Mouse (Mus musculus) left cerebral cortex, adult 2 months (tissue): ENCODE measurements around the gene Bcl2l10. TPM values are rescaled to one million over a fixed set of nuclear protein-coding genes. Genes with fewer than 3 reads are reported as not detected.

Source experiments
- DNase-seq, 2 experiments: peaks; one replicate each; pipeline ENCODE4 v3.0.0; 2021 to 2022; ENCODE audit warnings: low spot score in 2 of 2, mixed read lengths in 1 of 2; ENCODE audit errors: extremely low spot score in 1 of 2
- H3K27ac ChIP-seq: fragments of 200-600 bp; 2 replicates; pipeline ENCODE4 v1.8.1; 2022
- H3K4me3 ChIP-seq: fragments of 200-600 bp; 2 replicates; pipeline ENCODE4 v1.8.1; 2022
- CTCF ChIP-seq: fragments of 200-600 bp; IDR thresholded peaks from 2 replicates; pipeline ENCODE4 v1.8.1; 2022; ENCODE audit warnings: antibody characterized with exemption, mild to moderate bottlenecking, moderate library complexity
- intact Hi-C: fragments of 180-260 bp; cut with DNase I; formaldehyde crosslinking; loops from one replicate; pipeline ENCODE4 v1.15.1; 2025
- long read RNA-seq, 2 experiments: library from polyadenylated mRNA; stranded (forward); transcript quantifications; one replicate each; pipeline ENCODE4 v2.0.0; 2021; ENCODE audit warnings: borderline mapping rate in 2 of 2
- total RNA-seq, 2 experiments: library from RNA; stranded (reverse); gene quantifications; 2 replicates each; pipeline ENCODE4 v1.2.3; 2021

The Bcl2l10 gene
- total RNA-seq: not detected
- long read RNA-seq, experiment 1: 0 reads
- long read RNA-seq, experiment 2: 0 reads

GRCm38 (mm10) chr9:75347458-75347857 is at the start of gene Bcl2l10:
Bcl2l10 (plus strand) TSS chr9:75347758.
- no peak within 1 kb of the TSS for H3K4me3 ChIP-seq
- intact Hi-C loops: no loop called here
- no peak for TF ChIP-seq CTCF
- no peak for DNase-seq
- no peak within 1 kb of the TSS for H3K27ac ChIP-seq

GRCm38 (mm10) chr9:75299342-75299741 is 48.2 kb upstream of the Bcl2l10 start:
- H3K4me3 ChIP-seq: no peak overlapping the region
- no peak overlapping the region for H3K27ac ChIP-seq
- TF ChIP-seq CTCF: peak; percentile 58
- intact Hi-C loops: no loop called here
- DNase-seq: no peak

GRCm38 (mm10) chr9:75303033-75303432 is 44.5 kb upstream of the Bcl2l10 start:
- TF ChIP-seq CTCF: no peak
- intact Hi-C loops: no loop called here
- no peak overlapping the region for H3K27ac ChIP-seq
- H3K4me3 ChIP-seq: no peak overlapping the region
- DNase-seq: no peak

GRCm38 (mm10) chr9:75303701-75304261 is 43.8 kb upstream of the Bcl2l10 start:
- no peak for DNase-seq
- no peak for TF ChIP-seq CTCF
- Histone ChIP-seq H3K27ac (no peak overlapping the region), H3K4me3 (no peak overlapping the region)
- intact Hi-C loops: no loop called here

GRCm38 (mm10) chr9:75304286-75304685 is 43.3 kb upstream of the Bcl2l10 start:
- H3K4me3 ChIP-seq: no peak overlapping the region
- DNase-seq: no peak
- no peak for TF ChIP-seq CTCF
- intact Hi-C loops: no loop called here
- no peak overlapping the region for H3K27ac ChIP-seq

- no peak for TF ChIP-seq CTCF
- DNase-seq: no peak
- intact Hi-C loops: no loop called here
- no peak within 1 kb of the TSS for H3K4me3 ChIP-seq
- no peak within 1 kb of the TSS for H3K27ac ChIP-seq
Observed at GRCm38 (mm10) chr9:75306126-75306898, 41.2 kb upstream of the Bcl2l10 start, which contains the start of gene Gnb5. Gnb5 (plus strand) TSS chr9:75306288.

GRCm38 (mm10) chr9:75307015-75307414 is 40.5 kb upstream of the Bcl2l10 start:
- TF ChIP-seq CTCF: no peak
- intact Hi-C loops: no loop called here
- Histone ChIP-seq H3K4me3 (no peak overlapping the region), H3K27ac (no peak overlapping the region)
- DNase-seq: no peak

- Histone ChIP-seq H3K27ac (no peak overlapping the region), H3K4me3 (no peak overlapping the region)
- DNase-seq: no peak
- TF ChIP-seq CTCF: no peak
- intact Hi-C loops: no loop called here
Observed at GRCm38 (mm10) chr9:75308621-75309020, 38.9 kb upstream of the Bcl2l10 start.

GRCm38 (mm10) chr9:75312008-75312407 is 35.5 kb upstream of the Bcl2l10 start:
- H3K4me3 ChIP-seq: no peak overlapping the region
- peak; percentile 75 to 81 for DNase-seq
- peak; percentile 93 for TF ChIP-seq CTCF
- no peak overlapping the region for H3K27ac ChIP-seq
- intact Hi-C loops: no loop called here

GRCm38 (mm10) chr9:75313138-75313831 is 34.3 kb upstream of the Bcl2l10 start:
- no peak for TF ChIP-seq CTCF
- Histone ChIP-seq H3K4me3 (peak overlapping the region; percentile 78), H3K27ac (peak overlapping the region; percentile 91)
- intact Hi-C loops: no loop called here
- no peak for DNase-seq

- H3K27ac ChIP-seq: peak overlapping the region; percentile 91
- intact Hi-C loops: loop anchor here (1.0 kb wide), 2 partner anchors 95 to 127 kb away; partner anchors contain the start of gene Leo1
- H3K4me3 ChIP-seq: peak overlapping the region; percentile 78
- DNase-seq: peak; percentile 89 to 91
- no peak; the same call in 1 of the 2 replicates for TF ChIP-seq CTCF
Observed at GRCm38 (mm10) chr9:75313832-75314516, 33.6 kb upstream of the Bcl2l10 start.
